Mouse (Mus musculus) ES-E14 (cell line): Measurements from ENCODE around the gene Ski.

ENCODE experiments used
- CHD2 ChIP-seq: IDR thresholded peaks from 2 replicates; pipeline ENCODE4 v1.6.1; 2014; ENCODE audit warnings: mild to moderate bottlenecking, low read depth, low read length, inconsistent platforms
- HCFC1 ChIP-seq: IDR thresholded peaks from 2 replicates; pipeline ENCODE4 v1.6.1; 2012; ENCODE audit warnings: low read length, inconsistent platforms, borderline replicate concordance; ENCODE audit not compliant: insufficient read depth

DNA sequence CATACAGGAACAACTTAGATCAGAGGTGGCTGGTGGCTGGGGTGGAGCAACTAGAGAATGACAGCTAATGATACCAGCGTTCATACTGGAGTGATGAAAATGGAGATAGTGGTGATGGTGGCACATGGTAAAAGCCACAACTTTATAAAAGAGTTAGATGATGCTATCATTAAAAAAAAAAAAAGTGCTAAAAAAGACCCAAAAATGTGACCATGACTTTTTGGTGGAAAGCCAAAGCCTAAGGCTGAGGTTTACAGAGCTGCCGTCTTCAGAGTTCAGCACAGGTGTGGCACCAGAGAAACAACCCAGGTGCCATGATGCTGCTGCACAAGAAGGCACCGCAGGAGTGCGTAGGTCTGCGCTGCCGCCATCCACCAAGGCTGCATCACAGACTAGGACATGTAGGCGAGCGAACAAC is 53.5 kb downstream of the Ski start:
- TF ChIP-seq CHD2 (no peak), HCFC1 (no peak)
